Mouse (Mus musculus): ENCODE measurements around the gene Gm29582. TPM values are rescaled to one million over a fixed set of nuclear protein-coding genes. Genes with fewer than 3 reads are reported as not detected.
"Not testable (repeated sequence)": the region's sequence is repeated elsewhere in the genome, so short reads cannot be mapped to it uniquely, and the experiment has no call there.

Gm29582 gene
- polyA plus RNA-seq (2015; fragmentation: Nextera tagmentation; extraction: Ambion mirVana): not detected in 2 replicates

DNA sequence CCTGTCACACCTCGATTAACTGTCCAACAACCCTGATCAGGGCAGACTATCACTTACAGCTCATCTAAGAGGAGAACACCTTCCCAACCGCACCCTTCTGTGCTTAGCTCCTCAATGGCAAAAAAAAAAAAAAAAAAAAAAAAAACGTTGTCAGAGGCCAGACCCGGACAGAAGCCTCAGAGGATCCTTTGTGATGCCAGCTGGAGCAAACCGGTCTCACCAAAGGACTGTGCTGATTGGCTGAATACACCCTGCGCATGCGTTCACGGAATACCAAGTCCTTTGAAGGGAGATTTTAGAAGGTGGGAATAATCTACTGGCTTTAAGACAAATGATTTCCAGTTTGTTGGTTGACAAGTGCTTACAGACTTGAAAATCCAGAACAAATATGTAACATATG, at the start of gene Gm29582:
Gm29582 (minus strand) TSS at position 101 of the 400 bp plus-strand sequence.
- ATAC-seq (ENCODE audit: low FRiP score); H3K9ac ChIP-seq; H3K9me3 ChIP-seq; H3K36me3 ChIP-seq; H3K27ac ChIP-seq; H3K4me2 ChIP-seq; H3K4me1 ChIP-seq (replicated peaks); H3K4me3 ChIP-seq; H3K27me3 ChIP-seq: not testable (repeated sequence)
- WGBS: no CpG with 5 or more reads among the region's 8 CpGs
